Mouse (Mus musculus) C2C12 (cell line): Measurements from ENCODE around the gene Ccdc12.

Source experiments
- CTCF ChIP-seq: IDR thresholded peaks from one replicate; pipeline ENCODE4 v1.5.1; 2011; ENCODE audit not compliant: control insufficient read depth, insufficient read depth, insufficient read length
- MAX ChIP-seq: IDR thresholded peaks from one replicate; pipeline ENCODE4 v1.6.1; 2011; ENCODE audit warnings: mild to moderate bottlenecking, control low read depth
- MYOD1 ChIP-seq: IDR thresholded peaks from one replicate; pipeline ENCODE4 v1.6.1; 2011; ENCODE audit warnings: low read depth; ENCODE audit not compliant: control insufficient read depth, insufficient read length
- MYOG ChIP-seq: IDR thresholded peaks from one replicate; pipeline ENCODE4 v1.6.1; 2011; ENCODE audit not compliant: control insufficient read depth, insufficient read length; ENCODE audit errors: extremely low read depth
- USF1 ChIP-seq: IDR thresholded peaks from one replicate; pipeline ENCODE4 v1.6.1; 2011; ENCODE audit warnings: low read depth, mild to moderate bottlenecking, control low read depth, moderate library complexity

- TF ChIP-seq CTCF (no peak), MYOG (no peak), USF1 (no peak), MYOD1 (no peak), MAX (no peak)
Observed at GRCm38 (mm10) chr9:110666374-110666773, 10.1 kb downstream of the Ccdc12 start.
